Mouse (Mus musculus): ENCODE measurements around the gene Glul. TPM values are rescaled to one million over a fixed set of nuclear protein-coding genes. Genes with fewer than 3 reads are reported as not detected.

The Glul gene
- total RNA-seq, 2 experiments from 2014 or later: 295 to 614 TPM

Small RNA genes lying within 50 kb of the gene (microRNA-seq; reads per million reads assigned to microRNA genes)
- gene Mir8114: 10.6 reads per million, percentile 25 among the genes with 10 or more reads in this experiment

Other genes with a start within 250 kb of the Glul start
- gene Rgs8, start 246.9 kb upstream of the Glul start, total RNA-seq (2021): not detected
- under 1 TPM; 0.81 to 0.87 TPM for gene Rgs16, start 159.6 kb upstream of the Glul start, total RNA-seq (2021)
- 1 to 10 TPM in 1 of 2 experiments, under 1 TPM in 1; 0.87 to 1.5 TPM for gene Rnasel, start 150.5 kb upstream of the Glul start, total RNA-seq (2021)
- gene Rgsl1, start 55.8 kb upstream of the Glul start, total RNA-seq (2021): under 1 TPM; 0.09 to 0.11 TPM
- gene Teddm1b, start 25.6 kb upstream of the Glul start, total RNA-seq (2021): not detected
- gene Teddm1a, start 8.2 kb upstream of the Glul start, total RNA-seq (2021): not detected
- 1 to 10 TPM; 1.5 to 2.5 TPM for gene Teddm2, start 284 bp downstream of the Glul start, total RNA-seq (2021)